Mouse (Mus musculus) bone marrow, adult 2 months (tissue): ENCODE results near the gene Itm2c.

Source experiments
- CTCF ChIP-seq: fragments of 200-500 bp; IDR thresholded peaks from 2 replicates; pipeline ENCODE4 v1.5.1; 2011; ENCODE audit warnings: low read length, control low read depth; ENCODE audit not compliant: control insufficient read depth, insufficient read depth
- POLR2A ChIP-seq: fragments of 200-500 bp; IDR thresholded peaks from 2 replicates; pipeline ENCODE4 v1.6.1; 2011; ENCODE audit warnings: low read depth, mild to moderate bottlenecking, control low read depth, low read length, borderline replicate concordance; ENCODE audit not compliant: control insufficient read depth

DNA sequence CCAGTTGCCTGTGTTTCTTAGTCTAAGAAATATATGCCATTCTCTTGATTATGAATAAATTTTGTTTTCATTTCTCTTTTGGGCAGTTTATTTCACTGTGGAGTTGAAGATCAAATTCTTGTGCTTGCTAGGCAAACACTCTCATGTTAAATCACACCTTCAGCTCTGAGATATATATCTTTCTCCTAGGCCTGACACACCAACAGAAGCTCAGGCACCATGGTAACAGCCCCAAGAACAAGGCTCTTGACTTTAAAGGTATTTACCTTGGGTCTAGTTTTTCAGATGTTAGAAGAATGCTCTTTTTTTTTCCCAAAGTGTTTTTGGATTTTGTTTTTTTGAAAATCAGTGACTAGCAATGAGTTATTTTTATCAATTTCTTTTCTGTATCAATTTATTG is 21.8 kb downstream of the Itm2c start:
- TF ChIP-seq CTCF (no peak), POLR2A (no peak)
